Mouse (Mus musculus): ENCODE data around the gene Rhot1. TPM values are rescaled to one million over a fixed set of nuclear protein-coding genes. Genes with fewer than 3 reads are reported as not detected.

Rhot1 gene
- polyA plus RNA-seq, 1 experiment from 2014 or later, result 48.1 TPM

DNA sequence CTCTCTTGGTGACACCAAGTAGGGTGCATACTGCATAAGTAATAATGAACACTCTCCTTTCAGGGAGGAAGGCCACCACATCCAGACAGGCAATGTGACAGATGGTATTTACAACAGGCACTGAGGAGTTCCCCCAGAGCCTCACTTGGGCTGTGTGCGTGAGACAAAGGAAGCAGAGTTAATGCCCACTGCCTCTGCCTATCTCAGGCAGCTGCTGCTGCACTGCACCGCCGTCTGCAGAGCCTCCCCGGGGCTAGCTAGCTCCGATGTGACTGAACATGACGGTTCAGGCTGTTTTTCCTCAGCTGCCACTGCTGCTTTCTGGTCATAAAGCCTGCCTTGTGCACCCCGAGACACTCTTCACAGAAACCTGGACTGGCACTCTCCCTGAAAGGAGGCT is 83.6 kb downstream of the Rhot1 start:
- Histone ChIP-seq H3K9me3 (replicated peaks; ENCODE audit: low read length) (no peaks in the 10 kb centered on the region), H3K27me3 (ENCODE audit: insufficient read depth, low read length) (0 out of 2 replicates have a peak, but pooled peaks cover 4% of the 10 kb centered on the region), H3K27ac (no peak overlapping the region), H3K9ac (ENCODE audit: low read depth, low read length) (no peak overlapping the region), H3K36me3 (ENCODE audit: insufficient read depth, low read length) (no peaks in the 10 kb centered on the region), H3K4me2 (ENCODE audit: low read length) (no peak overlapping the region), H3K4me1 (replicated peaks; ENCODE audit: insufficient read depth, low read length) (peaks cover 20% of the 10 kb centered on the region), H3K4me3 (replicated peaks; ENCODE audit: low read depth, low read length) (no peak overlapping the region)
- WGBS, result 46% methylated on average over 7 of the region's 7 CpGs
- DNase-seq (ENCODE audit: low spot score) (no peak), ATAC-seq (replicated peaks; ENCODE audit: low FRiP score, low read depth) (no peak)
- TF ChIP-seq CTCF (IDR thresholded peaks at IDR 0.05; ENCODE audit: low read depth), result no peak

DNA sequence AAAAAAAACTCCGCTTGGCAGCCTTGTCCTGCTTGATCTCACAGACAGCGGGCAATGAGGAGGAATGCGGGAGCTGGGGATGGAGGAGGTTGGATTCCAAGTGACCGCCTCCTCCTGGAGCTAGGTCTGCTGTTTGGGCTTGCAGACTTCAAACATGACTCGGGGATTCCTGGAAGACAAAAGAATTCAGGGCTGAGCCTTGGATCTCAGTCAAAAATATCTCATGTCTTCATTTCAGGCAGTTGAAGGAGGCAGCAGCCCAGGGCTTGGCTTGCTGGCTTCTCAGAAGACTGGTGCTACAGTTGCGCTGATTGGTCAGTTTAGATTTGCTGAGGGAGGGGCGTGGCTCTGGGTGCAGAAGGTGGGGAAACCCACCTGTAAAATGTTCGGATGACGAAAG is 86.2 kb downstream of the Rhot1 start:
- DNase-seq (ENCODE audit: low spot score), result peak; percentile 57
- no peak overlapping the region for H3K27ac ChIP-seq
- H3K27me3 ChIP-seq (ENCODE audit: insufficient read depth, low read length), result peaks cover 10% of the 10 kb centered on the region; the same call in 1 of the 2 replicates
- no peaks in the 10 kb centered on the region for H3K36me3 ChIP-seq (ENCODE audit: insufficient read depth, low read length)
- H3K4me2 ChIP-seq (ENCODE audit: low read length), result 0 out of 2 replicates have a peak overlapping the region, but pooled peaks have one; percentile 13
- H3K4me1 ChIP-seq (replicated peaks; ENCODE audit: insufficient read depth, low read length), result peaks cover 11% of the 10 kb centered on the region
- TF ChIP-seq CTCF (IDR thresholded peaks at IDR 0.05; ENCODE audit: low read depth), result no peak
- WGBS, result 15% methylated on average over 9 of the region's 9 CpGs
- no peak overlapping the region for H3K4me3 ChIP-seq (replicated peaks; ENCODE audit: low read depth, low read length)
- H3K9me3 ChIP-seq (replicated peaks; ENCODE audit: low read length), result no peaks in the 10 kb centered on the region
- no peak for ATAC-seq (replicated peaks; ENCODE audit: low FRiP score, low read depth)
- no peak overlapping the region for H3K9ac ChIP-seq (ENCODE audit: low read depth, low read length)

DNA sequence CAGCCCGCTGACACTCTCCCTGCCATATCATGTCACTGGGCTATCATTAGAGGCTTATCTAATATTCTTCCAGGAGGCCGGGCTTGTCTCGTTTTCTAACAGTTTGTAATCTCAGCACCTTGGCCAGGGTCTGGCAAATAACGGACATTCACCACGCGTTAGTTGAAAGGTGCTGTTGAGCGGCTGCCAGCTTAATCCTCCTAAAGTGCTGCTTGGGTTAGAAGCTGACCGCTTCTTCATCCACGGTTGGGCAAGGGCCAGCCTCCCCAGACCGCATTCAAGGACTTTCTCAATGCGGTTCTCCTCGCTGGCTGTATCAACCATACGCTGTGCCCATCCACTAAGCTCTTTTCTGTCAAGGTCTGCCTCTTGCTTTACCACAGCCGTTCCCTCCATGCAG is 87.0 kb downstream of the Rhot1 start:
- Histone ChIP-seq H3K27ac (no peak overlapping the region), H3K36me3 (ENCODE audit: insufficient read depth, low read length) (no peaks in the 10 kb centered on the region), H3K4me2 (ENCODE audit: low read length) (no peak overlapping the region), H3K4me1 (replicated peaks; ENCODE audit: insufficient read depth, low read length) (peaks cover 4% of the 10 kb centered on the region; the same call in 1 of the 2 replicates), H3K4me3 (replicated peaks; ENCODE audit: low read depth, low read length) (no peak overlapping the region), H3K9ac (ENCODE audit: low read depth, low read length) (no peak overlapping the region), H3K9me3 (replicated peaks; ENCODE audit: low read length) (no peaks in the 10 kb centered on the region), H3K27me3 (ENCODE audit: insufficient read depth, low read length) (peaks cover 13% of the 10 kb centered on the region; the same call in 1 of the 2 replicates)
- TF ChIP-seq CTCF (IDR thresholded peaks at IDR 0.05; ENCODE audit: low read depth), result no peak
- ATAC-seq (replicated peaks; ENCODE audit: low FRiP score, low read depth) (no peak), DNase-seq (ENCODE audit: low spot score) (no peak)
- 25% methylated on average over 14 of the region's 14 CpGs for WGBS

DNA sequence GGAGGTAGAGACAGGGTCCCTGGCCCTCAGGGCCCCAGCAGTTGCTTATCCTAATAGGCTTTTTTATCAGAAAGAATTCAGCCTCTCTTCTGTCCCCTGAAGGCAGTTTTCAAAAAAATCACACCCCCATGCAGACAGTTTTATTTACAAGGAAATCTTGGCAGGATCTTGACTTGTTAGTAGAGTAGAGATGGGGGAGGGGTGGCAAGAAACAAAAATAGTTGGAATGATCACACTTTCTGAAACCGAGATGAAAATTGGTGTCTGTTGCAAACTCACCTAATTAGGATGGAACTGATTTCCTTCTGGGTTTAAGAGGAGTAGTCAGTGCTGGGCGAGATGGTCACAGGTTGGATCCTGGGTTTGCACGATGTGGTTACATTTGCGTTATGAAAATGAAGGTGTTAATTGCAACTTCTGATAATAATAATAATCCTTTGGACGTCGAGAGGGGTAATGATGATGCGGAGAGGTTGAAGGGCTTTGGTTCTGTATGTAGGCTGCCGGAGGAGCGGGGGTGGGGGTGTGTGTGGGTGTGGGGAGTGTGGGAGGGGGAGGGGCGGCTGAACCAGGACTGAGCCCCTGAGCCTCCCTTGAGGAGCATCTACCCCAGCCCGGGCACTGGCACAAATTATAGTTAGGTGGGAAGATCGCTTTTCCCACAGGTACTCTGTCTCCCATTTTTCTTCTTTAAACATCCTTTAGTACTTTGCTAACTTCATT is 90.9 kb downstream of the Rhot1 start:
- Histone ChIP-seq H3K27me3 (ENCODE audit: insufficient read depth, low read length) (peaks cover 13% of the 10 kb centered on the region; the same call in 1 of the 2 replicates), H3K27ac (no peak overlapping the region), H3K4me3 (replicated peaks; ENCODE audit: low read depth, low read length) (peak overlapping the region; percentile 71; the same call in 1 of the 2 replicates), H3K36me3 (ENCODE audit: insufficient read depth, low read length) (no peaks in the 10 kb centered on the region), H3K9ac (ENCODE audit: low read depth, low read length) (no peak overlapping the region), H3K4me2 (ENCODE audit: low read length) (peak overlapping the region; percentile 93), H3K4me1 (replicated peaks; ENCODE audit: insufficient read depth, low read length) (peaks cover 13% of the 10 kb centered on the region; the same call in 1 of the 2 replicates), H3K9me3 (replicated peaks; ENCODE audit: low read length) (no peaks in the 10 kb centered on the region)
- ATAC-seq (replicated peaks; ENCODE audit: low FRiP score, low read depth), result no peak
- TF ChIP-seq CTCF (IDR thresholded peaks at IDR 0.05; ENCODE audit: low read depth), result no peak
- WGBS, result 7% methylated on average over 11 of the region's 12 CpGs
- peak; percentile 54 for DNase-seq (ENCODE audit: low spot score)

DNA sequence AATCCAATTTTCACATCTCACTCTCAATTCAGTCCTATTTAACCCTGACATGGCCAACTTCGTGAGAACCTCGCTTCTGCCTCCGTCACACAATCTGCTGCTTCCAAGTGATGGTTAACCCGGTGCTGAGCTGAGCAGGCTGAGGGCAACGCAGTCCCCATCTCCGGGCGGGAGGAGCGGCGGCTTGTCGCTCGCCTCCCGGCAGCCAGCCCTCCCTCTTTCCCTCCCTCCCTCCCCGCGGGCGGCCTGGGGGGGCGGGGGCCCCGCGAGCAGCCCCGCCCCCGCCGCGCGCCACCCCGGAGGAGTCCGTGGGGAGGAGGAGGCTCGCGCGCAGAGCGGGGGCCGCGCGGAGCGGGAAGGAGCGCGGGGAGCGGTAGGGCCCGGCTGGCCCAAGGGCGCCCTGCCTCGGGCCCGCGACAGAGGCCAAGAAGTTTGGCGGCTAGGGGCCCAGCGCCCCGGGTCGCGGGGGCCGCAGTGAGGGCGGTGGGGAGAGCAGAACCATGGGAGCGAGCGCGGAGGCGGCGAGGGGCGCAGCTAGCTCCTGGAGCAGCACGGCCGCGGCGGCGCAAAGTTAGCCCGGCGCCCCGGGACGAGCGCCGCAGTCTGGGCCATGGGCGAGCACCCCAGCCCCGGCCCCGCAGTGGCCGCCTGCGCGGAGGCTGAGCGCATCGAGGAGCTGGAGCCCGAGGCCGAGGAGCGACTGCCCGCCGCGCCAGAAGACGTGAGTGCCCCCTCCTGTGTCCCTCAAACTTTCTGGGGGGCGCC is 91.9 kb downstream of the Rhot1 start, which contains the start of gene Rhbdl3:
Gene Rhbdl3 (plus strand): TSS at position 362 of the 765 bp plus-strand sequence.
- peak within 1 kb of the TSS; percentile 71 for H3K4me3 ChIP-seq (replicated peaks; ENCODE audit: low read depth, low read length)
- no peaks in the 10 kb centered on the region for H3K36me3 ChIP-seq (ENCODE audit: insufficient read depth, low read length)
- peaks cover 13% of the 10 kb centered on the region; the same call in 1 of the 2 replicates for H3K27me3 ChIP-seq (ENCODE audit: insufficient read depth, low read length)
- ATAC-seq (replicated peaks; ENCODE audit: low FRiP score, low read depth) (peak; percentile 31; the same call in 1 of the 2 replicates), DNase-seq (ENCODE audit: low spot score) (peak; percentile 53)
- under 1% methylated on average over 73 of the region's 81 CpGs for WGBS
- H3K27ac ChIP-seq, result no peak within 1 kb of the TSS; the same call in 1 of the 2 replicates
- peaks cover 9% of the 10 kb centered on the region; the same call in 1 of the 2 replicates for H3K4me1 ChIP-seq (replicated peaks; ENCODE audit: insufficient read depth, low read length)
- TF ChIP-seq CTCF (IDR thresholded peaks at IDR 0.05; ENCODE audit: low read depth), result no peak
- H3K9me3 ChIP-seq (replicated peaks; ENCODE audit: low read length), result no peaks in the 10 kb centered on the region
- peak within 1 kb of the TSS; percentile 57 for H3K9ac ChIP-seq (ENCODE audit: low read depth, low read length)
- H3K4me2 ChIP-seq (ENCODE audit: low read length), result peak within 1 kb of the TSS; percentile 93

Data from kidney, postnatal 0 days (tissue).